Mouse (Mus musculus): ENCODE data around the gene Gm10912. TPM values are rescaled to one million over a fixed set of nuclear protein-coding genes. Genes with fewer than 3 reads are reported as not detected.

Gm10912 gene
- total RNA-seq, 1 experiment: not detected

DNA sequence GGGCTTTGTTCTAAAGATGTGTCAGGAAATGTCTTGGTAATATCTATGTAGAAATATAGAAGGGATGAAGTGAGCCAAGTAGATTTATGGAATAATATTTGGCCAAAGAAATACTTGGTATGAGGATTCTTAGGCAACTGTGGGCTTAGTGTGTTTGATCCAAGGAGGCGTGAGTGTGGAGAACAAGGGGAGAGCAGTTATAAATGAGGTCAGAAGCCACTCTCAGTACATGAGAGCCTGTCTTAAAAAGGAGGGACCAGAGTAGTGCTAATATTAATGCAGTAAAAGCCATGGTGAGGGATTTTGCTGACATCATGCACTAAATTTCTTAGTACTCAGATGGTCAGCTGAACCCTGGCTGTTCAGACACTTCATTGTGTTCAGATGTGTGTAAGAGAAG is 7.2 kb upstream of the Gm10912 start:
- in situ Hi-C loops (cut with MboI; ENCODE audit: low sequenced_read_pairs in 2 of 2, unreplicated experiment in 2 of 2): no loop called here
- Histone ChIP-seq H3K4me3 (ENCODE audit: insufficient read depth in 1 of 2, low read depth in 1 of 2, low read length in 2 of 2, poor library complexity in 1 of 2, severe bottlenecking in 1 of 2) (no peak overlapping the region), H3K36me3 (ENCODE audit: control insufficient read depth, insufficient read depth, low read length, poor library complexity, severe bottlenecking) (peaks cover 2% of the 10 kb centered on the region), H3K9ac (ENCODE audit: insufficient read depth, low read depth, low read length, poor library complexity, severe bottlenecking) (no peak overlapping the region), H3K4me1 (ENCODE audit: control insufficient read depth in 2 of 2, insufficient read depth in 2 of 2, low read length in 2 of 2, poor library complexity in 1 of 2) (no peaks in the 10 kb centered on the region), H3K27ac (ENCODE audit: insufficient read depth, low read depth, low read length, poor library complexity, severe bottlenecking) (no peak overlapping the region), H3K9me3 (ENCODE audit: control insufficient read depth, insufficient read depth, low read depth, low read length) (no peaks in the 10 kb centered on the region)
- no peak for DNase-seq (ENCODE audit: low read depth, low spot score)
- TF ChIP-seq MAFK (IDR thresholded peaks at IDR 0.05; ENCODE audit: insufficient read depth, low read depth, low read length) (no peak), CHD2 (IDR thresholded peaks at IDR 0.05; ENCODE audit: low read depth, low read length) (no peak), HCFC1 (IDR thresholded peaks at IDR 0.05; ENCODE audit: borderline replicate concordance, insufficient read depth, low read length) (no peak), ZNF384 (IDR thresholded peaks at IDR 0.05; ENCODE audit: low read depth, low read length) (no peak), ZC3H11A (IDR thresholded peaks at IDR 0.05; ENCODE audit: borderline replicate concordance, low read depth, low read length) (no peak)

DNA sequence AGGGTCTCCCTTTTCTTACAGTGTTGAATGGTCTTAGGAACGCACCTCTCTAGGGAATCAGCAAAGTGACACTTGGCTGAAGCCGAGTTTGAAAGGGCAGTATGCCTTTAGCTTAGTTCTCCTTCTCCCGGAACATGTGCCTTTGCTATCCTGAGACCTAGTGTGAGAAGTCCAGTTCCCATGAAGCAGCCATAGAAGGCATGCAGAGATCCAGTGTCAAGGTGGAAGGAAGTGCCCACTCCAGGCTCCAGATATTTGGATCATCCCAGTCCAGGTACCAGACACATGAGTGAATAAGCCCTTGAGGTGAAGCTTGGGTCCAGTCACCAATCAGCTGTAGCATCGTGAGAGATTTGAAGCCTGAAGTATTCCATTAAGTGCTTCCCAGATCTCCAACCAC is 6.7 kb upstream of the Gm10912 start:
- Histone ChIP-seq H3K27ac (ENCODE audit: insufficient read depth, low read depth, low read length, poor library complexity, severe bottlenecking) (no peak overlapping the region), H3K4me3 (ENCODE audit: insufficient read depth in 1 of 2, low read depth in 1 of 2, low read length in 2 of 2, poor library complexity in 1 of 2, severe bottlenecking in 1 of 2) (no peak overlapping the region), H3K4me1 (ENCODE audit: control insufficient read depth in 2 of 2, insufficient read depth in 2 of 2, low read length in 2 of 2, poor library complexity in 1 of 2) (no peaks in the 10 kb centered on the region), H3K9ac (ENCODE audit: insufficient read depth, low read depth, low read length, poor library complexity, severe bottlenecking) (no peak overlapping the region), H3K9me3 (ENCODE audit: control insufficient read depth, insufficient read depth, low read depth, low read length) (no peaks in the 10 kb centered on the region), H3K36me3 (ENCODE audit: control insufficient read depth, insufficient read depth, low read length, poor library complexity, severe bottlenecking) (peaks cover 2% of the 10 kb centered on the region)
- DNase-seq (ENCODE audit: low read depth, low spot score): no peak
- in situ Hi-C loops (cut with MboI; ENCODE audit: low sequenced_read_pairs in 2 of 2, unreplicated experiment in 2 of 2): no loop called here
- no peak for TF ChIP-seq HCFC1 (IDR thresholded peaks at IDR 0.05; ENCODE audit: borderline replicate concordance, insufficient read depth, low read length)
- no peak for TF ChIP-seq CHD2 (IDR thresholded peaks at IDR 0.05; ENCODE audit: low read depth, low read length)
- TF ChIP-seq ZNF384 (IDR thresholded peaks at IDR 0.05; ENCODE audit: low read depth, low read length): no peak
- no peak for TF ChIP-seq MAFK (IDR thresholded peaks at IDR 0.05; ENCODE audit: insufficient read depth, low read depth, low read length)
- TF ChIP-seq ZC3H11A (IDR thresholded peaks at IDR 0.05; ENCODE audit: borderline replicate concordance, low read depth, low read length): no peak

DNA sequence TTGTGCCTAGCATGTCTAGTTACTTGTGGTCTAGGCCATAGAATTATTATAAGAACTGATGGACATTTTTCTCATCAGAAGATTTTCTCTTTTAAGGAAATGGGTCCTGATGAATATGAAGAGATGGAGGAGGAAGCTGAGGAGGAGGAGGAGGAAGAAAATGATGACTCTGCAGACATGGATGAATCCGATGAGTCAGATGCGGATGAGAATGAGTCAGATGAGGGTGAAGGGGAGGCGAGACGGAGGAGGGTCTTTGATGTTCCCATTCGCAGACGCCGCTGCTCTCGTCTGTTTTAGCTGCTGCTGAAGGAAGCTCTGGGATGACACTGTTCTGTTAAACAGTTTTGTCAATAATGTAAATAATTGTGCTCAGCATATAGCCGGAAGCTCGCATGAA is 5.8 kb upstream of the Gm10912 start:
- no peaks in the 10 kb centered on the region for H3K9me3 ChIP-seq (ENCODE audit: control insufficient read depth, insufficient read depth, low read depth, low read length)
- H3K36me3 ChIP-seq (ENCODE audit: control insufficient read depth, insufficient read depth, low read length, poor library complexity, severe bottlenecking): peaks cover 2% of the 10 kb centered on the region
- DNase-seq (ENCODE audit: low read depth, low spot score): no peak
- no peak overlapping the region for H3K27ac ChIP-seq (ENCODE audit: insufficient read depth, low read depth, low read length, poor library complexity, severe bottlenecking)
- no peak overlapping the region for H3K9ac ChIP-seq (ENCODE audit: insufficient read depth, low read depth, low read length, poor library complexity, severe bottlenecking)
- H3K4me3 ChIP-seq (ENCODE audit: insufficient read depth in 1 of 2, low read depth in 1 of 2, low read length in 2 of 2, poor library complexity in 1 of 2, severe bottlenecking in 1 of 2): no peak overlapping the region
- in situ Hi-C loops (cut with MboI; ENCODE audit: low sequenced_read_pairs in 2 of 2, unreplicated experiment in 2 of 2): no loop called here
- TF ChIP-seq MAFK (IDR thresholded peaks at IDR 0.05; ENCODE audit: insufficient read depth, low read depth, low read length): peak; percentile 62
- TF ChIP-seq ZNF384 (IDR thresholded peaks at IDR 0.05; ENCODE audit: low read depth, low read length): no peak
- no peaks in the 10 kb centered on the region for H3K4me1 ChIP-seq (ENCODE audit: control insufficient read depth in 2 of 2, insufficient read depth in 2 of 2, low read length in 2 of 2, poor library complexity in 1 of 2)

DNA sequence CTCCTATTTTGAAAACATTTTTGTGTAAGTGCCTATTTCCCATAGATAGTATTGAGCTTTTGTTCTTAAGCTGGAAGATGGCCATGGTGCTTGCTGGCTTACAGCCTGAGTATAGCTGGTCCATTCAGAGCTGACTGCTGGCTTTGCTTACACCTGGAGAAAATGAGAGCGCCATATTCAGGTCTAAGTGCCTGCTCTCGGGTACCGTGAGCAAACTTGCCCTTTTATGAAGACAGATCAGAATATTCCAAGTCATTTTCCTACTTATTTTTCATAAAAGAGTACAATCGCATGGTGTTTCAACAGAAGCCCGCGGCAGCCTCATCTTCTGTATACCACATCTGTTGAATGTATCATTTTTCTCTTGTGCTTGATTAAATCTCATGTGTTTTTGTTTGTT is 4.6 kb upstream of the Gm10912 start:
- H3K4me1 ChIP-seq (ENCODE audit: control insufficient read depth in 2 of 2, insufficient read depth in 2 of 2, low read length in 2 of 2, poor library complexity in 1 of 2): no peaks in the 10 kb centered on the region

DNA sequence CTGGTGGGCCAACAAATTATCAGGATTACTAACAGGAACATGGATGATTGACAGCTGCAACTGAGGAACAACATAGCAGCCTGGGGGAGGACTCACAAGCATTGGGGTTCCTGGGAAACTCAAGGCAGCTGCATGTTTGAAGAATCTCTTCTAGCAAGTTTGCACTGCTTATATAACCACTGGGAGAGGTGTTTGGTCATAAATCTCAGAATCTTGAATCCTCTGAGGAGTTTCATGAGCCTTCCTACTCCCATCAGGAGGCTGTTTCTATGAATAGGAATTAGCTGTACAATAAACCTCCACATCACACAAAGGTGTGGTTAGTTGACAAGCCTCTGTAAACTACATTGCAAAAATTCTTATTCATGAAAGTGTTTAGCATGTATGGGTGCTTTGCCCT is 3.0 kb upstream of the Gm10912 start:
- Histone ChIP-seq H3K4me1 (ENCODE audit: control insufficient read depth in 2 of 2, insufficient read depth in 2 of 2, low read length in 2 of 2, poor library complexity in 1 of 2) (no peaks in the 10 kb centered on the region), H3K4me3 (ENCODE audit: insufficient read depth in 1 of 2, low read depth in 1 of 2, low read length in 2 of 2, poor library complexity in 1 of 2, severe bottlenecking in 1 of 2) (no peak overlapping the region), H3K27ac (ENCODE audit: insufficient read depth, low read depth, low read length, poor library complexity, severe bottlenecking) (no peak overlapping the region), H3K9me3 (ENCODE audit: control insufficient read depth, insufficient read depth, low read depth, low read length) (no peaks in the 10 kb centered on the region), H3K36me3 (ENCODE audit: control insufficient read depth, insufficient read depth, low read length, poor library complexity, severe bottlenecking) (peaks cover 2% of the 10 kb centered on the region; the same call in 1 of the 2 replicates), H3K9ac (ENCODE audit: insufficient read depth, low read depth, low read length, poor library complexity, severe bottlenecking) (no peak overlapping the region)
- TF ChIP-seq CHD2 (IDR thresholded peaks at IDR 0.05; ENCODE audit: low read depth, low read length) (no peak), HCFC1 (IDR thresholded peaks at IDR 0.05; ENCODE audit: borderline replicate concordance, insufficient read depth, low read length) (no peak), ZNF384 (IDR thresholded peaks at IDR 0.05; ENCODE audit: low read depth, low read length) (no peak), ZC3H11A (IDR thresholded peaks at IDR 0.05; ENCODE audit: borderline replicate concordance, low read depth, low read length) (no peak), MAFK (IDR thresholded peaks at IDR 0.05; ENCODE audit: insufficient read depth, low read depth, low read length) (no peak)
- no peak for DNase-seq (ENCODE audit: low read depth, low spot score)
- in situ Hi-C loops (cut with MboI; ENCODE audit: low sequenced_read_pairs in 2 of 2, unreplicated experiment in 2 of 2): no loop called here

More for the DNA sequence above, 4.6 kb upstream of the Gm10912 start:
- no peaks in the 10 kb centered on the region for H3K9me3 ChIP-seq (ENCODE audit: control insufficient read depth, insufficient read depth, low read depth, low read length)
- H3K27ac ChIP-seq (ENCODE audit: insufficient read depth, low read depth, low read length, poor library complexity, severe bottlenecking): no peak overlapping the region
- TF ChIP-seq MAFK (IDR thresholded peaks at IDR 0.05; ENCODE audit: insufficient read depth, low read depth, low read length) (no peak), ZC3H11A (IDR thresholded peaks at IDR 0.05; ENCODE audit: borderline replicate concordance, low read depth, low read length) (no peak), HCFC1 (IDR thresholded peaks at IDR 0.05; ENCODE audit: borderline replicate concordance, insufficient read depth, low read length) (no peak), ZNF384 (IDR thresholded peaks at IDR 0.05; ENCODE audit: low read depth, low read length) (no peak), CHD2 (IDR thresholded peaks at IDR 0.05; ENCODE audit: low read depth, low read length) (no peak)
- in situ Hi-C loops (cut with MboI; ENCODE audit: low sequenced_read_pairs in 2 of 2, unreplicated experiment in 2 of 2): no loop called here
- H3K36me3 ChIP-seq (ENCODE audit: control insufficient read depth, insufficient read depth, low read length, poor library complexity, severe bottlenecking): peaks cover 2% of the 10 kb centered on the region; the same call in 1 of the 2 replicates
- H3K9ac ChIP-seq (ENCODE audit: insufficient read depth, low read depth, low read length, poor library complexity, severe bottlenecking): no peak overlapping the region
- no peak overlapping the region for H3K4me3 ChIP-seq (ENCODE audit: insufficient read depth in 1 of 2, low read depth in 1 of 2, low read length in 2 of 2, poor library complexity in 1 of 2, severe bottlenecking in 1 of 2)
- no peak for DNase-seq (ENCODE audit: low read depth, low spot score)

Data from ES-E14 (cell line).